ENCODE assay signal across 8 mouse cellular contexts in the genomic region with DNA sequence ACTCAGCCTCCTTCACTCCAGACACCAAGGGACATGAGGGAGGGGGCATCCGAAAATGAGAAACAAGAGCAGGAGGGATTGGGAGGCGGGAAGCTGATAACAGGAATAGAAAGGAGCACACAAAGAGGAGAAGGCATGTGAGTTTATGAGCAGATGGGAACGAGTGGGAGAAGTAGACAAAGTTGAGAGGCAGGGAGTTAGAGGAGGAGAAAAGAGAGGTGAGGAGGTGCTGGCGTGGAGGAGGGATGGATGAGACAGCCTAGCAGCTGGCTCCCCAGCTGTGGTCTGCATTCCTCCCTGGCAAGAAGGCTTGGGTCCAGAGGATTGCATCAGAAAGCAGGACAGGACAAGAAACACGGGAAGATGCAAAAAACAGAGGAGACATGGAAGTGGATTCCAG.
A peak's percentile ranks its signal among the peaks of the same experiment; 100 is the strongest.
DNase-seq lines count a peak whose midpoint lies in the region; ATAC-seq and TF ChIP-seq lines count a peak whose summit lies in the region.

No protein-coding gene starts in this region.

- peak; percentile 83 for DNase-seq in right cerebral cortex, adult 18-20 months
- DNase-seq in right cerebral cortex, postnatal 4 days, result no peak
- peak; percentile 69 to 81 for DNase-seq in frontal cortex, postnatal 36 days (ENCODE audit: low spot score in 2 of 2)
- DNase-seq in hindbrain, postnatal 0 days (ENCODE audit: low spot score), result no peak
- DNase-seq in lung, postnatal 36 days, result peak; percentile 64
- peak; percentile 41 for DNase-seq in testis, postnatal 14 days (ENCODE audit: low spot score)
- no peak for DNase-seq in adrenal gland, postnatal 36 days
- DNase-seq in cerebellum, postnatal 10 days, result no peak

- no peak for TF ChIP-seq CTCF in hindbrain, postnatal 0 days (IDR thresholded peaks at IDR 0.05; ENCODE audit: low read depth)

- ATAC-seq in hindbrain, postnatal 0 days, result no peak

- H3K27me3 ChIP-seq in hindbrain, postnatal 0 days (ENCODE audit: insufficient read depth, low read length), result no peaks in the 10 kb centered on the region

- peaks cover 16% of the 10 kb centered on the region for H3K4me1 ChIP-seq in hindbrain, postnatal 0 days (ENCODE audit: insufficient read depth, low read length)

- H3K36me3 ChIP-seq in hindbrain, postnatal 0 days (ENCODE audit: insufficient read depth, low read length), result no peaks in the 10 kb centered on the region

- peak overlapping the region; percentile 46; the same call in 1 of the 2 replicates for H3K27ac ChIP-seq in hindbrain, postnatal 0 days

- H3K9ac ChIP-seq in hindbrain, postnatal 0 days (replicated peaks; ENCODE audit: low read length), result no peak overlapping the region

- WGBS in hindbrain, postnatal 0 days, result 23% methylated on average over 5 of the region's 5 CpGs

- no peaks in the 10 kb centered on the region for H3K9me3 ChIP-seq in hindbrain, postnatal 0 days (ENCODE audit: low read length)

- no peak overlapping the region for H3K4me3 ChIP-seq in hindbrain, postnatal 0 days (ENCODE audit: low read length)

- H3K4me2 ChIP-seq in hindbrain, postnatal 0 days (ENCODE audit: low read depth, low read length), result peak overlapping the region; percentile 45

Comparison
In these comparisons a context has a peak if more than half of its experiments do, and no peak if none do; other contexts are left out.
1. DNase-seq: peak in right cerebral cortex, adult 18-20 months (single experiment), frontal cortex, postnatal 36 days (2 of 2), lung, postnatal 36 days (single experiment) and testis, postnatal 14 days (single experiment); none in right cerebral cortex, postnatal 4 days (single experiment), hindbrain, postnatal 0 days (single experiment), adrenal gland, postnatal 36 days (0 of 2) and cerebellum, postnatal 10 days (0 of 2).